In genomic region chr19:57359701-57360326, GRCm38 (mm10) we compare ENCODE assay signal across 7 mouse cellular contexts. TPM values are rescaled to one million over a fixed set of nuclear protein-coding genes. Genes with fewer than 3 reads are reported as not detected.
DNase-seq lines count a peak whose midpoint lies in the region; ATAC-seq and TF ChIP-seq lines count a peak whose summit lies in the region.

No protein-coding gene starts in this region.

- no peak for ATAC-seq in lung, postnatal 0 days
- ATAC-seq in forebrain, embryonic 16.5 days, result no peak
- ATAC-seq in limb, embryonic 13.5 days (ENCODE audit: low FRiP score, low read depth), result no peak

- peak overlapping the region; percentile 98 for H3K27ac ChIP-seq in lung, postnatal 0 days (ENCODE audit: low read length)
- peak overlapping the region; percentile 51 for H3K27ac ChIP-seq in brown adipose tissue, adult 24 weeks (replicated peaks; ENCODE audit: low read depth, low read length)
- H3K27ac ChIP-seq in forebrain, embryonic 16.5 days (ENCODE audit: low read length), result peak overlapping the region; percentile 94
- peak overlapping the region; percentile 58; the same call in 1 of the 2 replicates for H3K27ac ChIP-seq in limb, embryonic 13.5 days

- no peaks in the 10 kb centered on the region for H3K9me3 ChIP-seq in lung, postnatal 0 days (ENCODE audit: low read length)
- H3K9me3 ChIP-seq in forebrain, embryonic 16.5 days (ENCODE audit: control insufficient read depth, low read length), result no peaks in the 10 kb centered on the region
- H3K9me3 ChIP-seq in limb, embryonic 13.5 days, result no peaks in the 10 kb centered on the region

- no peak for DNase-seq in lung, postnatal 0 days (ENCODE audit: low spot score)
- no peak for DNase-seq in lung, postnatal 25 days (ENCODE audit: low spot score)
- peak; percentile 36 for DNase-seq in spleen, adult 12 weeks (ENCODE audit: low spot score)
- DNase-seq in retina, embryonic 14.5 days (ENCODE audit: low spot score), result no peak

- 22% methylated on average over 10 of the region's 10 CpGs for WGBS in lung, postnatal 0 days
- 33% methylated on average over 10 of the region's 10 CpGs for WGBS in forebrain, embryonic 16.5 days
- 54% methylated on average over 10 of the region's 10 CpGs for WGBS in limb, embryonic 13.5 days

- peaks cover 33% of the 10 kb centered on the region; the same call in 1 of the 2 replicates for H3K4me1 ChIP-seq in lung, postnatal 0 days (ENCODE audit: insufficient read depth, low read depth, low read length)
- peaks cover 25% of the 10 kb centered on the region for H3K4me1 ChIP-seq in brown adipose tissue, adult 24 weeks (ENCODE audit: control insufficient read depth, insufficient read depth, insufficient read length, low read length)
- H3K4me1 ChIP-seq in forebrain, embryonic 16.5 days (replicated peaks; ENCODE audit: control insufficient read depth, insufficient read depth, low read length), result peaks cover 38% of the 10 kb centered on the region
- H3K4me1 ChIP-seq in limb, embryonic 13.5 days, result peaks cover 70% of the 10 kb centered on the region

- no peak overlapping the region for H3K9ac ChIP-seq in lung, postnatal 0 days (replicated peaks; ENCODE audit: low read depth)
- H3K9ac ChIP-seq in forebrain, embryonic 16.5 days (replicated peaks; ENCODE audit: low read depth, low read length), result peak overlapping the region; percentile 100
- peak overlapping the region; percentile 55 for H3K9ac ChIP-seq in limb, embryonic 13.5 days

- no peak for TF ChIP-seq CTCF in lung, postnatal 0 days (IDR thresholded peaks at IDR 0.05)

- H3K36me3 ChIP-seq in lung, postnatal 0 days (ENCODE audit: insufficient read depth, low read length), result no peaks in the 10 kb centered on the region
- H3K36me3 ChIP-seq in forebrain, embryonic 16.5 days (ENCODE audit: control insufficient read depth, insufficient read depth), result no peaks in the 10 kb centered on the region
- no peaks in the 10 kb centered on the region for H3K36me3 ChIP-seq in limb, embryonic 13.5 days

- no peaks in the 10 kb centered on the region for H3K27me3 ChIP-seq in lung, postnatal 0 days (replicated peaks; ENCODE audit: insufficient read depth, low read length)
- no peaks in the 10 kb centered on the region for H3K27me3 ChIP-seq in forebrain, embryonic 16.5 days (replicated peaks; ENCODE audit: control insufficient read depth, insufficient read depth, low read length)
- H3K27me3 ChIP-seq in limb, embryonic 13.5 days, result no peaks in the 10 kb centered on the region

- H3K4me3 ChIP-seq in lung, postnatal 0 days (ENCODE audit: low read depth, low read length), result peak overlapping the region; percentile 98
- peak overlapping the region; percentile 54 for H3K4me3 ChIP-seq in brown adipose tissue, adult 24 weeks (ENCODE audit: insufficient read depth, low read depth, low read length)
- H3K4me3 ChIP-seq in forebrain, embryonic 16.5 days (replicated peaks; ENCODE audit: low read length), result peak overlapping the region; percentile 99
- H3K4me3 ChIP-seq in limb, embryonic 13.5 days, result peak overlapping the region; percentile 98

- TF ChIP-seq EP300 in lung, postnatal 0 days (IDR thresholded peaks at IDR 0.05), result no peak

- H3K4me2 ChIP-seq in lung, postnatal 0 days (replicated peaks; ENCODE audit: low read depth, low read length), result peak overlapping the region; percentile 56
- peak overlapping the region; percentile 72 for H3K4me2 ChIP-seq in forebrain, embryonic 16.5 days (ENCODE audit: low read length)
- H3K4me2 ChIP-seq in limb, embryonic 13.5 days (replicated peaks), result peak overlapping the region; percentile 70

RNA-seq across cellular contexts. Expression of gene Fam160b1, which starts 0.7 kb away (rescaled TPM):
- polyA plus RNA-seq in lung, postnatal 0 days (2015; fragmentation: Nextera tagmentation; extraction: Ambion mirVana), result 14.7 and 14.9 TPM in 2 replicates
- polyA plus RNA-seq in brown adipose tissue, adult 24 weeks (2012; ENCODE audit: insufficient read depth, insufficient read length, missing spikeins), result 9.0 and 9.3 TPM in 2 replicates
- 14.7 and 18.6 TPM in 2 replicates for polyA plus RNA-seq in forebrain, embryonic 16.5 days (2015; fragmentation: Nextera tagmentation; extraction: Ambion mirVana)
- 15.8 and 16.2 TPM in 2 replicates for polyA plus RNA-seq in limb, embryonic 13.5 days (2015; fragmentation: Nextera tagmentation; extraction: Ambion mirVana)

RNA-seq across cellular contexts. Expression of gene Ablim1, which starts 45.1 kb away (rescaled TPM):
- 50.1 and 50.7 TPM in 2 replicates for polyA plus RNA-seq in lung, postnatal 0 days (2015; fragmentation: Nextera tagmentation; extraction: Ambion mirVana)
- polyA plus RNA-seq in brown adipose tissue, adult 24 weeks (2012; ENCODE audit: insufficient read depth, insufficient read length, missing spikeins), result 52.5 and 54.2 TPM in 2 replicates
- polyA plus RNA-seq in forebrain, embryonic 16.5 days (2015; fragmentation: Nextera tagmentation; extraction: Ambion mirVana), result 47.1 and 48.5 TPM in 2 replicates
- polyA plus RNA-seq in limb, embryonic 13.5 days (2015; fragmentation: Nextera tagmentation; extraction: Ambion mirVana), result 29.1 and 34.0 TPM in 2 replicates
